Mouse (Mus musculus) bone marrow macrophage, adult 2 months (primary cell): ENCODE measurements around the gene Pou6f1. TPM values are rescaled to one million over a fixed set of nuclear protein-coding genes. Genes with fewer than 3 reads are reported as not detected.

Experiments
- H3K27ac ChIP-seq: 2 replicates; pipeline ENCODE4 v1.5.1; 2012; ENCODE audit warnings: low read depth, low read length; ENCODE audit not compliant: insufficient read depth
- H3K4me1 ChIP-seq: 2 replicates; pipeline ENCODE4 v1.6.1; 2012; ENCODE audit warnings: low read length; ENCODE audit not compliant: control insufficient read depth, insufficient read depth
- H3K4me3 ChIP-seq: 2 replicates; pipeline ENCODE4 v1.5.1; 2012; ENCODE audit warnings: mild to moderate bottlenecking, low read length, moderate library complexity; ENCODE audit not compliant: insufficient read depth
- CTCF ChIP-seq: IDR thresholded peaks from 2 replicates; pipeline ENCODE4 v1.5.1; 2012; ENCODE audit warnings: low read depth, mild to moderate bottlenecking, low read length, moderate library complexity
- POLR2A ChIP-seq: IDR thresholded peaks from 2 replicates; pipeline ENCODE4 v1.6.1; 2012; ENCODE audit warnings: mild to moderate bottlenecking, low read depth, low read length, borderline replicate concordance
- polyA plus RNA-seq: library from polyadenylated mRNA; stranded (reverse); fragments of >200 nt; gene quantifications from 2 replicates; pipeline ENCODE4 v1.2.4, GENCODE M21; 2012; ENCODE audit not compliant: missing spikeins, insufficient read depth, insufficient read length

Gene Pou6f1
- polyA plus RNA-seq, 1 experiment: 27.0 TPM

- no peak for TF ChIP-seq CTCF
- TF ChIP-seq POLR2A: no peak
- Histone ChIP-seq H3K27ac (no peak overlapping the region), H3K4me3 (no peak overlapping the region), H3K4me1 (0 out of 2 replicates have a peak, but pooled peaks cover 2% of the 10 kb centered on the region)
Observed at GRCm38 (mm10) chr15:100527900-100528299, 71.9 kb downstream of the Pou6f1 start.

GRCm38 (mm10) chr15:100525405-100525804, 74.4 kb downstream of the Pou6f1 start:
- Histone ChIP-seq H3K4me1 (0 out of 2 replicates have a peak, but pooled peaks cover 2% of the 10 kb centered on the region), H3K27ac (no peak overlapping the region), H3K4me3 (no peak overlapping the region)
- TF ChIP-seq CTCF: no peak
- TF ChIP-seq POLR2A: no peak

Other genes with a start within 250 kb of the Pou6f1 start
- gene Methig1, start 246.8 kb downstream of the Pou6f1 start, polyA plus RNA-seq: not detected in 2 replicates
- not detected in 2 replicates for gene Mettl7a2, start 246.8 kb downstream of the Pou6f1 start, polyA plus RNA-seq
- gene Higd1c, start 235.4 kb downstream of the Pou6f1 start, polyA plus RNA-seq: not detected in 2 replicates
- gene Gm5475, start 177.8 kb downstream of the Pou6f1 start, polyA plus RNA-seq: not detected in 2 replicates
- 64.3 and 68.0 TPM in 2 replicates for gene Slc11a2, start 174.9 kb downstream of the Pou6f1 start, polyA plus RNA-seq
- gene Letmd1, start 131.0 kb downstream of the Pou6f1 start, polyA plus RNA-seq: 41.7 and 45.7 TPM in 2 replicates
- gene Csrnp2, start 104.5 kb downstream of the Pou6f1 start, polyA plus RNA-seq: 2.2 and 2.8 TPM in 2 replicates
- 9.4 and 10.2 TPM in 2 replicates for gene Tfcp2, start 48.0 kb downstream of the Pou6f1 start, polyA plus RNA-seq
- gene Dazap2, start 15.4 kb upstream of the Pou6f1 start, polyA plus RNA-seq: 466 and 503 TPM in 2 replicates
- gene Smagp, start 37.0 kb upstream of the Pou6f1 start, polyA plus RNA-seq: 94.1 and 103 TPM in 2 replicates
- 132 and 135 TPM in 2 replicates for gene Bin2, start 69.6 kb upstream of the Pou6f1 start, polyA plus RNA-seq
- 4.9 and 5.1 TPM in 2 replicates for gene Cela1, start 87.9 kb upstream of the Pou6f1 start, polyA plus RNA-seq
- gene Galnt6, start 129.4 kb upstream of the Pou6f1 start, polyA plus RNA-seq: 11.5 and 14.9 TPM in 2 replicates
- 0.85 TPM in 1 of 2 replicates, not detected in the other for gene Slc4a8, start 161.8 kb upstream of the Pou6f1 start, polyA plus RNA-seq